Mouse (Mus musculus): ENCODE measurements at regions not wholly inside any gene's neighbourhood (a gene's known extent, or its start where the extent isn't known, plus 50 kb on each side); places are given as distances from the start of the nearest gene placed in this dataset.

DNA sequence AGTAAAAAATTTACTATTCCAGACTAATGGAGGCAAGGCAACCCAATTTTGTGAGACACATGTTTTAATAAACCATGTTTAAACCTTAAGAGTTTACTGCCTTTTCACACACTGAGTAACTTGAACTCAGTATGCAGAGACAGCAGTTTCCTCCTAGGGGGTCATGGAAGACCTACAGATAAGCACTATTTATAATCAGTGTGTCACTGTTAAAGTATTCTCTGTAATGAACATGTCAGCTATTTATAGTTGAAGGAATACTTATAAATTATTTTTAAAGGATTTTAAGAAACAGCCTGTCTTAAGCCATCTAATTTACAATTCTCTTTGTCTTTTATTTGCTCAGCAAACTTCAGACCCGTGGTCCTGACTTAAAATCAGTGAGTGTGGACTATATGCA lies 240.5 kb upstream of the Rnaseh2b start:
- DNase-seq (ENCODE audit: low spot score in 2 of 2): no peak

GRCm38 (mm10) chr14:62053004-62053403 lies 239.4 kb upstream of the Rnaseh2b start:
- DNase-seq (ENCODE audit: low spot score in 2 of 2): no peak

GRCm38 (mm10) chr14:62057096-62057495 lies 235.3 kb upstream of the Rnaseh2b start:
- no peak for DNase-seq (ENCODE audit: low spot score in 2 of 2)

- no peak for DNase-seq (ENCODE audit: low spot score in 2 of 2)
Measured at GRCm38 (mm10) chr14:62058100-62058499, 234.3 kb upstream of the Rnaseh2b start.

GRCm38 (mm10) chr14:62071140-62071539 lies 221.2 kb upstream of the Rnaseh2b start:
- no peak for DNase-seq (ENCODE audit: low spot score in 2 of 2)

- DNase-seq (ENCODE audit: low spot score in 2 of 2): no peak
Measured at GRCm38 (mm10) chr14:62084047-62084446, 208.3 kb upstream of the Rnaseh2b start.

DNA sequence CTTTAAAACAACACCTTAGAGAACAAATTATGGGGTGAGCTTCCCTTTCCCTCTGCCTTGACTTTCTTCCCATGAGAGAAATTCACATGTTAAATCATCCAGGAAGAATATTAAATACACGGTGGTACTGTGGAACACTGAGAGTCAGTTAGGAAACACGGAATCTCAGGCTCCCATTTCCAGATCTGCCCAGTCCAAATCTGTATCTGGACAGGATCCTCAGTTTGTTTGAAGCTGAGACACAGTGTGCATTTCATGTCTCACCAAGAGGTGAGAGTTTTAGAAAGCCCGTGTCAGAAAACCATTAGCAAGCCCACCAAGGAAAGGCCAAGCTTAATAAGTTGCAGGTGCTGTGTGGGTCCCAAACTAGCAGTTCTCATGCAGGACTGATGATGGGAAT lies 204.2 kb upstream of the Rnaseh2b start:
- DNase-seq (ENCODE audit: low spot score in 2 of 2): no peak

GRCm38 (mm10) chr14:62117532-62117931 lies 174.9 kb upstream of the Rnaseh2b start:
- no peak for DNase-seq (ENCODE audit: low spot score in 2 of 2)

GRCm38 (mm10) chr14:62118542-62118953 lies 173.8 kb upstream of the Rnaseh2b start:
- no peak for DNase-seq (ENCODE audit: low spot score in 2 of 2)

- DNase-seq (ENCODE audit: low spot score in 2 of 2): no peak
Measured at GRCm38 (mm10) chr14:62128918-62129317, 163.5 kb upstream of the Rnaseh2b start.

DNA sequence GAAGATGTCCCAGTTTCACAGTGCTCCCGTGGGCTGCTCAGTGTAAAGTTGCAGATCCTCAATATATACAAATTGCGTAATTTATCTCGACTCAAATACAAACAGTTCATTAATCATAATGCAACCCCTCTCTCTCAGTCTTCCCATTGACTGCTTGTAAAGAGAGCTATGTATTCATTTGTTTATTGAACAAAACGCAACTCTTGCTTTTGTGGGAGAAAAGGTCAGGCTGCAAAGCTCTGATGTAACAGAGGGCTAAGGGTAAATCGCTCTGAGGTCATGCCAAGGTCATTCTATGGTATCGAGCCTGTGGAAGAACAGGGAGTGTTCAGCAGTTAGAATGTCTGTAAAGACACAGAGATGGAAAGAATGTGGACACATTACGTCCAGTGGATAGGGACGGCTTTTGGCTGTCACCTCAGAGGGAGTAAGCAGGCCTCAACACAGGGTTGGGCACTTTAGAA lies 160.0 kb upstream of the Rnaseh2b start:
- DNase-seq (ENCODE audit: low spot score in 2 of 2): no peak

GRCm38 (mm10) chr14:62137981-62138380 lies 154.4 kb upstream of the Rnaseh2b start:
- DNase-seq (ENCODE audit: low spot score in 2 of 2): no peak

GRCm38 (mm10) chr14:62144385-62145030 lies 147.9 kb upstream of the Rnaseh2b start:
- DNase-seq (ENCODE audit: low spot score in 2 of 2): no peak

DNA sequence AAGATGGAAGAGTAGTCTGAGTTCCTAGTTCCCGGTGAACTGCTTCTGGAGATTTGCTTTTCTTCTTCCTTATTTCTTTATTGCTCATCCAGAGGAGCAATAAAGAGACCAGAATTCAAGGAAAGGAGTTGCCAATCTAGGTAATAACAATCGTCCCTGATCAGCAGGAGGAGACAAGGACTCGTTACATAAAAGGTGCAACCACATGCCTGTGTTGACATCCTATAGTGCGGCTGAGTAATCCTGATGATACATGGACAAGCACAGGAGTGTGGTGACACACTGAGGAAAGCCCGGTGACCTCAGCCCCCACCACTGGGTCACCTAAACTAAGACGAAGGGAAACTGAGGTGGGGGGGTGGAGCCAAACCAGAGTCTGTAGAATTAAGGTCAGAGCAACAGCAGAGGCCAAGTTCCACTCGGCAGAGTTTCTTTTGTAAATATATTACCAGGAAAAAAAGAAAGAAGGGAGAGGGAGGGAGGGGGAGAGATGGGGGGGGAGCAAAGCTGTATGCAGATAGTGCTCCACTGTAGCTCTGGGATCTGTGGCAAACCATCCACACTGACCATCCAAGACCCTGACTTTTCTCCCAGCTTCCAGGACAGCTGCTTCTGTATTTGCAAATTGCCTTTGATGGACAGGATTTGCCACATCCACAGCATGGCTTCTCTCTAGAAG lies 135.2 kb upstream of the Rnaseh2b start:
- no peak for DNase-seq (ENCODE audit: low spot score in 2 of 2)

- no peak for DNase-seq (ENCODE audit: low spot score in 2 of 2)
Measured at GRCm38 (mm10) chr14:62159690-62160089, 132.7 kb upstream of the Rnaseh2b start.

GRCm38 (mm10) chr14:62163120-62163796 lies 129.1 kb upstream of the Rnaseh2b start:
- DNase-seq (ENCODE audit: low spot score in 2 of 2): no peak

DNA sequence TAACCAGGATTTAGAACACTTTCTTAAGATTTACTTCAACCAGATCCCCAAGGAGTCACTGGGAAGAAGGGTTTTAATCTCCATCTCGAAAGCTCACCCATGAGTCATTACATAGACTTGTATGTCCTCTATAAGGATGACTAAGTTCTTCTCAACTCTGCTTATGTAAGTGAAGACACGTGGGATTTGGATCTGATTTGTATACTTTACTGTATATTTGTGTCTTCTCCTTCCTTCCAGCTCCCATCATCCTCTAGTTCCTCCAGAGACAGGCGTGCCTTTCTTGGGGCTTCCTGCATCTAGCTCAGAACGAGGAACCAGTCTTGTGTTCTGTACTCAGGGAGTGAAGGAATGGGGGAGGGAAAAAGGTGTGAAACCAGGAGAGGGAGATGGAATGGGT lies 127.5 kb upstream of the Rnaseh2b start:
- DNase-seq (ENCODE audit: low spot score in 2 of 2): no peak

- no peak for DNase-seq (ENCODE audit: low spot score in 2 of 2)
Measured at GRCm38 (mm10) chr14:62166006-62166405, 126.4 kb upstream of the Rnaseh2b start.

DNA sequence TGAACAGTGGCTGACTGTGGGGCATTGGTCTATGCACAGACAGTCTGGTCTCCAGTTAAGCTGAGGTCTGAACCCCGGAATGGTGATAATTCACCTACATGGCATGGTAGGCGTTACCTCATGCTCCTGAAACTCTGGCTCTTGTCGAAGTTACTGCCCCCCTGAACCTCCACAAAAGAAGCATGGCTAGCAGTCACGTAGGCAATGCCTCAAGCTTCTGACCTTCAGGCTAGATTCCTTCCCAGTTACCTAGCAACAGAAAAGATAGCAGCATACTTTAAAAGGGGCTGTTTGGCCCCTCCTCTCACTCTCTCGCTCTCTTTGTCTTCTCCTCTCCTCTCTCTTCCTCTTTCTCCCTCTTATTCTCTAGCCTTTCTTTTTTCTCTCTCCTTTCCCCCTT lies 125.8 kb upstream of the Rnaseh2b start:
- no peak for DNase-seq (ENCODE audit: low spot score in 2 of 2)

DNA sequence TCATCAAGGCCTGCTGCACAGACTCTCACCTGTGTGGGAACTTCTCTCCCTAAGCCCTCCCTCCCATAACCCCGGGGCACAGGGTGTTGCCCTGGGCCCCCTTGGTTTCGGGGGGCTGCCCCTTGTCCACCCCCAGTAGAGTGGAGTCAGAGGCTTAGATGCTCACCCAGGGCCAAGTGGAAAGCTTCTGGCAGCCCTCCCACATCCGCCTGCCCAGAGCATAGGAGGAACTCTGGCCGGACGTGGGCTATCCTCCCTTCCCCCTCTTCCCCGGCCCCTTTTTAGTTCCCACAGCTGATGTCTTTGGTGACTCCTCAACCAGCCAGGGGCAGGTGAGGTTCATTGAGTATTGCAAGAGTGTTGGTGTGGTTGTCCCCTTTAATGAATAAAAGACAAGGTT lies 125.3 kb upstream of the Rnaseh2b start:
- no peak for DNase-seq (ENCODE audit: low spot score in 2 of 2)

- no peak for DNase-seq (ENCODE audit: low spot score in 2 of 2)
Measured at GRCm38 (mm10) chr14:62168711-62169110, 123.7 kb upstream of the Rnaseh2b start.

GRCm38 (mm10) chr14:62170385-62170784 lies 122.0 kb upstream of the Rnaseh2b start:
- no peak for DNase-seq (ENCODE audit: low spot score in 2 of 2)
